Mouse (Mus musculus): ENCODE measurements around the gene B4galt2. TPM values are rescaled to one million over a fixed set of nuclear protein-coding genes. Genes with fewer than 3 reads are reported as not detected.

Gene B4galt2
- polyA plus RNA-seq, 1 experiment from 2014 or later = 31.5 TPM

DNA sequence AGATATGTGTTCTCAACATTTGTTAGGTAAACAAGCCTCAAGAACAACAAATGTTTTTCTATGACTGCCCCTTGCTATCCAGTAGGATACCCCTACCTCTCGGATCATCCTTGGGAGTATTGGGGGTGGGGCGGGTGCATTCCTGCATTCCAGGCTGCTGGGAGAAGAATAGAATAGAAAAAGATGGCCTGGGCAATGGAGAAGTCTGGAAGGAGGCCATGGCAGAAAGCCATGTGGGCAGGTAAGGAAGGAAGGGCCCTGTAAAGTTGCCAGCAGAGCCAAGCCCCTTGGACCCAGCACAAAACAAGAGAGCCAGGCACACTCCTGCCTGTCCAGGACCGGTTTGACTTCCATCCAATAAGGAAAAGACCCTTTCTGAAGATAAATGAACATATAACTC, 30.1 kb upstream of the B4galt2 start:
- Histone ChIP-seq H3K9me3 (ENCODE audit: control insufficient read depth, low read length) (no peaks in the 10 kb centered on the region), H3K27me3 (ENCODE audit: control insufficient read depth, insufficient read depth, low read length) (no peaks in the 10 kb centered on the region), H3K36me3 (ENCODE audit: control insufficient read depth, insufficient read depth, low read length) (peaks cover 24% of the 10 kb centered on the region; the same call in 1 of the 2 replicates), H3K27ac (ENCODE audit: low read depth, low read length) (no peak overlapping the region), H3K4me3 (ENCODE audit: low read length) (peak overlapping the region; percentile 76; the same call in 1 of the 2 replicates), H3K9ac (ENCODE audit: low read depth, low read length) (no peak overlapping the region), H3K4me1 (ENCODE audit: control insufficient read depth, insufficient read depth, low read length) (peaks cover 32% of the 10 kb centered on the region), H3K4me2 (replicated peaks; ENCODE audit: low read depth, low read length) (peak overlapping the region; percentile 99)
- WGBS = 67% methylated on average over 3 of the region's 3 CpGs
- ATAC-seq (ENCODE audit: low FRiP score, low TSS enrichment) = no peak

DNA sequence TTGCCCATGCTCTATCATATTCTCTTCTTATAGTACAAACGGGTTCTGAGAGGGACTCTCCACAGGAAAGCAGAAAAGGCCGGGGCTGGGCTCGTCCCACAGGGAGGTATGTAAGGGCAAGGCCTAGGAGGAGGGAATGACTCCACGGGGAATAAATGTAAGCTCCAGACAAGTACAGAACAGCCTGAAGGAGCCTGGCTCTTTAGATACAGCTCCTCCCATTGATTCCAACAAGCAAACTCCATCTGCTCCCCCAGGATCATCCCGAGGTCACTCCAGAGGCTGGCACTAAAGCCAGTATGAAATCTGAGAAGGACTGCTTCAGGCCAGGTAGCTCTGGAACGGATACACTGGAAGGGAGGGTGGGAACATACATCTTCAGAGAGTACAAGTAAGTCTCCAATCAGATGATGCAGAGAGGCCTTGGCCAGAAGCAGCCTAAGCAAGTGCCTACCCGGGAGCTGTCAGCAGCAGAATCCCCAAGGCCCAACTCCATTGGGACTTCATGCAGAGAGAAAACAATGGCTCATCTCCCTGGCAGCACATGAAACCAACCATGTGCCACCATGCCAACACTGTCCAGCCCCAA, 29.5 kb upstream of the B4galt2 start:
- Histone ChIP-seq H3K36me3 (ENCODE audit: control insufficient read depth, insufficient read depth, low read length) (peaks cover 27% of the 10 kb centered on the region; the same call in 1 of the 2 replicates), H3K9me3 (ENCODE audit: control insufficient read depth, low read length) (no peaks in the 10 kb centered on the region), H3K4me3 (ENCODE audit: low read length) (no peak overlapping the region), H3K27me3 (ENCODE audit: control insufficient read depth, insufficient read depth, low read length) (no peaks in the 10 kb centered on the region), H3K27ac (ENCODE audit: low read depth, low read length) (no peak overlapping the region), H3K9ac (ENCODE audit: low read depth, low read length) (no peak overlapping the region), H3K4me2 (replicated peaks; ENCODE audit: low read depth, low read length) (peak overlapping the region; percentile 99; the same call in 1 of the 2 replicates), H3K4me1 (ENCODE audit: control insufficient read depth, insufficient read depth, low read length) (peaks cover 32% of the 10 kb centered on the region)
- 54% methylated on average over 7 of the region's 7 CpGs for WGBS
- no peak for ATAC-seq (ENCODE audit: low FRiP score, low TSS enrichment)

GRCm38 (mm10) chr4:117912131-117912561, 28.9 kb upstream of the B4galt2 start:
- Histone ChIP-seq H3K9ac (ENCODE audit: low read depth, low read length) (no peak overlapping the region), H3K4me2 (replicated peaks; ENCODE audit: low read depth, low read length) (no peak overlapping the region), H3K4me1 (ENCODE audit: control insufficient read depth, insufficient read depth, low read length) (peaks cover 32% of the 10 kb centered on the region), H3K27ac (ENCODE audit: low read depth, low read length) (no peak overlapping the region), H3K36me3 (ENCODE audit: control insufficient read depth, insufficient read depth, low read length) (peaks cover 32% of the 10 kb centered on the region; the same call in 1 of the 2 replicates), H3K9me3 (ENCODE audit: control insufficient read depth, low read length) (no peaks in the 10 kb centered on the region), H3K27me3 (ENCODE audit: control insufficient read depth, insufficient read depth, low read length) (no peaks in the 10 kb centered on the region), H3K4me3 (ENCODE audit: low read length) (no peak overlapping the region)
- ATAC-seq (ENCODE audit: low FRiP score, low TSS enrichment) = no peak
- 94% methylated on average over 13 of the region's 13 CpGs for WGBS

DNA sequence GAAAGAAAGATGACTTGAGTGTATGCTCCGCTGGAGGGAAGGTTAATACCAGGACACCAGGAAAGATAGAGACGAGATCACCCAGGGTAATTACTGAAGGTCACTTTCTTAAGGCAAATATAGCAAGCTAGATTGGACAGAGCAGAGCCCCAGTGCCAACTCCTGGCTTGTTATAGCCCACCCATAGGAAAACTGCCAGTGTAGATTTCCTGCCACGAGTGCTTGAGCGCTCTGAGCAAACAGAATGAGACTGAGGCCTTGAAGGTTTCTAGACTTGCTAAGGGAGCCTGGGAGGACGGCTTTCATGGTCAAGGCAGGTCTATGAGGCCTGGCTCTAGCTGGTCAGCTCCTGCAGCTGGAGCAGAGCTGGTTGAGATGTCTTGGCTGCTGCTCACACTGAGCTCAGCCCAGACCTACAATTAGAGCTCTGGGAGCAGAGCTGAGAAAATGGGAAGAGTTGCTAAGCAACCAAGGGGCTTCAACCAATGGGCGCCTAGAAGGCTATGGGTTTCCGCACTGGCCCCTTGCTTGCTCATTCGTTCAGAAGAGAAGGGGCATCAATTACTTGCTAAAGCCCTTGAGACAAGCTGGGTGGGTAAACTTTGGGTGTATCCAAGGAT, 25.7 kb upstream of the B4galt2 start:
- H3K9me3 ChIP-seq (ENCODE audit: control insufficient read depth, low read length) = no peaks in the 10 kb centered on the region
- peaks cover 22% of the 10 kb centered on the region for H3K4me1 ChIP-seq (ENCODE audit: control insufficient read depth, insufficient read depth, low read length)
- no peak overlapping the region for H3K4me3 ChIP-seq (ENCODE audit: low read length)
- no peak for ATAC-seq (ENCODE audit: low FRiP score, low TSS enrichment)
- 68% methylated on average over 8 of the region's 8 CpGs for WGBS
- H3K36me3 ChIP-seq (ENCODE audit: control insufficient read depth, insufficient read depth, low read length) = peaks cover 51% of the 10 kb centered on the region
- no peaks in the 10 kb centered on the region for H3K27me3 ChIP-seq (ENCODE audit: control insufficient read depth, insufficient read depth, low read length)
- H3K27ac ChIP-seq (ENCODE audit: low read depth, low read length) = no peak overlapping the region
- H3K4me2 ChIP-seq (replicated peaks; ENCODE audit: low read depth, low read length) = no peak overlapping the region
- H3K9ac ChIP-seq (ENCODE audit: low read depth, low read length) = no peak overlapping the region

- Histone ChIP-seq H3K27ac (ENCODE audit: low read depth, low read length) (no peak overlapping the region), H3K4me1 (ENCODE audit: control insufficient read depth, insufficient read depth, low read length) (0 out of 2 replicates have a peak, but pooled peaks cover 6% of the 10 kb centered on the region), H3K4me2 (replicated peaks; ENCODE audit: low read depth, low read length) (no peak overlapping the region), H3K9ac (ENCODE audit: low read depth, low read length) (no peak overlapping the region), H3K36me3 (ENCODE audit: control insufficient read depth, insufficient read depth, low read length) (peaks cover 70% of the 10 kb centered on the region), H3K9me3 (ENCODE audit: control insufficient read depth, low read length) (no peaks in the 10 kb centered on the region), H3K27me3 (ENCODE audit: control insufficient read depth, insufficient read depth, low read length) (no peaks in the 10 kb centered on the region), H3K4me3 (ENCODE audit: low read length) (no peak overlapping the region)
- 87% methylated on average over 3 of the region's 3 CpGs for WGBS
- no peak for ATAC-seq (ENCODE audit: low FRiP score, low TSS enrichment)
Observed at GRCm38 (mm10) chr4:117906196-117906595, 22.9 kb upstream of the B4galt2 start.

GRCm38 (mm10) chr4:117904761-117905160, 21.5 kb upstream of the B4galt2 start:
- 91% methylated on average over 8 of the region's 8 CpGs for WGBS
- Histone ChIP-seq H3K4me1 (ENCODE audit: control insufficient read depth, insufficient read depth, low read length) (0 out of 2 replicates have a peak, but pooled peaks cover 6% of the 10 kb centered on the region), H3K36me3 (ENCODE audit: control insufficient read depth, insufficient read depth, low read length) (peaks cover 75% of the 10 kb centered on the region), H3K4me3 (ENCODE audit: low read length) (no peak overlapping the region), H3K27me3 (ENCODE audit: control insufficient read depth, insufficient read depth, low read length) (no peaks in the 10 kb centered on the region), H3K4me2 (replicated peaks; ENCODE audit: low read depth, low read length) (no peak overlapping the region), H3K27ac (ENCODE audit: low read depth, low read length) (no peak overlapping the region), H3K9ac (ENCODE audit: low read depth, low read length) (no peak overlapping the region), H3K9me3 (ENCODE audit: control insufficient read depth, low read length) (no peaks in the 10 kb centered on the region)
- no peak for ATAC-seq (ENCODE audit: low FRiP score, low TSS enrichment)

GRCm38 (mm10) chr4:117904094-117904493, 20.8 kb upstream of the B4galt2 start:
- Histone ChIP-seq H3K9ac (ENCODE audit: low read depth, low read length) (no peak overlapping the region), H3K4me3 (ENCODE audit: low read length) (no peak overlapping the region), H3K4me2 (replicated peaks; ENCODE audit: low read depth, low read length) (no peak overlapping the region), H3K27me3 (ENCODE audit: control insufficient read depth, insufficient read depth, low read length) (no peaks in the 10 kb centered on the region), H3K36me3 (ENCODE audit: control insufficient read depth, insufficient read depth, low read length) (peaks cover 75% of the 10 kb centered on the region), H3K4me1 (ENCODE audit: control insufficient read depth, insufficient read depth, low read length) (0 out of 2 replicates have a peak, but pooled peaks cover 5% of the 10 kb centered on the region), H3K27ac (ENCODE audit: low read depth, low read length) (no peak overlapping the region), H3K9me3 (ENCODE audit: control insufficient read depth, low read length) (no peaks in the 10 kb centered on the region)
- ATAC-seq (ENCODE audit: low FRiP score, low TSS enrichment) = no peak
- WGBS = 95% methylated on average over 10 of the region's 10 CpGs

GRCm38 (mm10) chr4:117898111-117898510, 14.8 kb upstream of the B4galt2 start:
- no peak overlapping the region for H3K27ac ChIP-seq (ENCODE audit: low read depth, low read length)
- H3K9ac ChIP-seq (ENCODE audit: low read depth, low read length) = no peak overlapping the region
- no peak overlapping the region for H3K4me2 ChIP-seq (replicated peaks; ENCODE audit: low read depth, low read length)
- H3K36me3 ChIP-seq (ENCODE audit: control insufficient read depth, insufficient read depth, low read length) = peaks cover 77% of the 10 kb centered on the region
- no peaks in the 10 kb centered on the region for H3K4me1 ChIP-seq (ENCODE audit: control insufficient read depth, insufficient read depth, low read length)
- H3K27me3 ChIP-seq (ENCODE audit: control insufficient read depth, insufficient read depth, low read length) = no peaks in the 10 kb centered on the region
- 90% methylated on average over 3 of the region's 3 CpGs for WGBS
- H3K4me3 ChIP-seq (ENCODE audit: low read length) = no peak overlapping the region
- no peak for ATAC-seq (ENCODE audit: low FRiP score, low TSS enrichment)
- H3K9me3 ChIP-seq (ENCODE audit: control insufficient read depth, low read length) = no peaks in the 10 kb centered on the region

DNA sequence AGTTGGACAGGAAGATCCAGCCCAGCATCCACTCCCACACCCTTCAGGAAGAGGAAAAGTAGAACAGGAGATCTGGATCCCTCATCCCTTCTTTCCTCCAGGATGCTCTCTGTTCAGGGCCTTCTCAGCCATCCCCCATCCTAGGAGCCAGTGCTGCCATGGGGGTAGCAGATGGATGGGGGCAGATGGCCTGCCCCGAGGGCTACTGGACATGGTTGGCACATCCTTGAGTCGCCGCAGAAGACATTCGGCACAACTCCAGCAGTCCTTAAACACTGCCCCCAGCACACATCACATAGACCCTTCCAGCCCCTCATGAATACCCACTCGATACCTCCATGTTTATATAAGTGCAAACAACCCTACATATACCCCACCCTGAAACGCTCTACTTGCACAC, 12.7 kb upstream of the B4galt2 start:
- Histone ChIP-seq H3K4me3 (ENCODE audit: low read length) (no peak overlapping the region), H3K27me3 (ENCODE audit: control insufficient read depth, insufficient read depth, low read length) (no peaks in the 10 kb centered on the region), H3K4me2 (replicated peaks; ENCODE audit: low read depth, low read length) (no peak overlapping the region), H3K27ac (ENCODE audit: low read depth, low read length) (no peak overlapping the region), H3K36me3 (ENCODE audit: control insufficient read depth, insufficient read depth, low read length) (peaks cover 56% of the 10 kb centered on the region), H3K4me1 (ENCODE audit: control insufficient read depth, insufficient read depth, low read length) (peaks cover 3% of the 10 kb centered on the region; the same call in 1 of the 2 replicates), H3K9ac (ENCODE audit: low read depth, low read length) (no peak overlapping the region), H3K9me3 (ENCODE audit: control insufficient read depth, low read length) (no peaks in the 10 kb centered on the region)
- WGBS = 96% methylated on average over 6 of the region's 6 CpGs
- no peak for ATAC-seq (ENCODE audit: low FRiP score, low TSS enrichment)
